Mouse (Mus musculus) G1E (cell line): ENCODE measurements around the gene Fxr2.

Source experiments
- CTCF ChIP-seq: IDR thresholded peaks from 2 replicates; pipeline ENCODE4 v1.5.1; 2012; ENCODE audit warnings: low read depth, low read length, inconsistent platforms, mixed read lengths
- GATA1 ChIP-seq: IDR thresholded peaks from 2 replicates; pipeline ENCODE4 v1.6.1; 2012; ENCODE audit warnings: borderline replicate concordance, low read length, inconsistent platforms, mixed read lengths
- GATA2 ChIP-seq: IDR thresholded peaks from 2 replicates; pipeline ENCODE4 v1.6.1; 2012; ENCODE audit warnings: low read depth, low read length, inconsistent platforms, borderline replicate concordance
- POLR2AphosphoS5 ChIP-seq: IDR thresholded peaks from 2 replicates; pipeline ENCODE4 v1.6.1; 2012; ENCODE audit warnings: low read depth, low read length, inconsistent platforms; ENCODE audit not compliant: insufficient replicate concordance
- TAL1 ChIP-seq: conservative IDR thresholded peaks from 2 replicates; pipeline ENCODE4 v1.6.1; 2012; ENCODE audit warnings: low read depth, low read length, inconsistent platforms, mixed read lengths

DNA sequence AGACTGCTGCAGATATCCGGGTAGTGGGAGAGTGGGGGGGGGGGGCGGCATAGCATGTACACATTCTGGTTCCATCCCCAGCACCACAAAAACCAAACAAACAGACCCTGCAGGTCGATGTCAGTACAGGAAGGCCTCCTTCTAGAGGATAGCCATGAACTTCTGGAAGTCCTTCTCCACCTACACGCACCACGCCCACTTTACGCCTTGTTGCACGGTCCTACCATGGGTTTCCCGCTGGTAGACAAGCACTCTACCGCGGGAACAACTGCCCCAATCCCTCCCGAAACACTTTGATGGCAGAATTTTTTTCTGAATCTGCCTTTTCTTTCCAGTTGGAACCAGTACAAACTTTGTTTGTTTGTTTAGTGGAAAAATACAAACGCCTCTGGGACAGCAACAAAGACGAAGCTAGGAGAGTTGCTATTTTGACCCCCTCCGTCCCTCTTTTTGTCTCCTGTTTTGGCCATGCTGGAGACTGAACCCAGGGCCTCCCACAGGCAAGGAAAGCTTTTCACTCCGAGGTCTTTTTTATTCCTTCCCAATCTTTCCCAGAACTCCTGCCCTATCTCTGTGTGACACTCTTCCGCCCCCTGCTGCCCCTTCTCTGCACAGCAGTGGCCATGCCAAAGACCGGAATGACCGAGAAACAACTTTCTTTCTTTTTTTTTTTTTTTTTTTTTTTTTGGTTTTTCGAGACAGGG lies 19.1 kb upstream of the Fxr2 start:
- TF ChIP-seq CTCF (peak; percentile 42; the same call in 1 of the 2 replicates), GATA1 (no peak), TAL1 (no peak), GATA2 (no peak), POLR2AphosphoS5 (no peak)
